Mouse (Mus musculus): ENCODE measurements around the gene Twf1. TPM values are rescaled to one million over a fixed set of nuclear protein-coding genes. Genes with fewer than 3 reads are reported as not detected.
A peak's percentile ranks its signal among the peaks of the same experiment; 100 is the strongest.

Twf1 gene
- polyA plus RNA-seq, 1 experiment from 2014 or later = 89.5 TPM

DNA sequence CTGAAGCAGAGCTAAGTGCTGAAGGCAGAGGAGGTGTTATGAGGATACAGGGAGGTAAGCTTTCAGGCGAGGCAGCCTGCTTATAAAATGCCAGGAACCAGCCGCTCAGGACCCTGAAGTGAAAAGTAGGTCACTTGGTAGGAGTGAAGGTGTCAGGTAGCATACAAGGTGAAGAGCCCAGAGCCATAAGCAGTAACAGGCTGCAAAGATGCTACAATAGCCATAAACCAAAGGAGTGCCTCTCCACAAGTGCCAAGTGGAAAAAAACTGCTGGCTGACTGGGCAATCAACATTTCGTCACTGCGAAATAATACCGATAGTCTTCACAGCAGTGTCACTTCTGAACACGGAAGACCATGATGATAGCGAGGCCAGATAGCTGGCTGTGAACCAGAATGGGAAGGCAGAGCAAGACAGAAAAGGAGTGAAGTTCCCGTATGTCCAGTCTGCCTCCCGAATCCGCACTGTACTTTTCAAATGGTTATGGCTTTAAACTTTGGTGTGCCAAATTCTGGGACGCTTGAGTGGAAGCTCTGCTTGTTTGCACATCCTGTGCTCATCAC, 10.5 kb upstream of the Twf1 start:
- WGBS = 75% methylated on average over 11 of the region's 11 CpGs
- H3K27me3 ChIP-seq = no peaks in the 10 kb centered on the region
- no peaks in the 10 kb centered on the region for H3K4me1 ChIP-seq (replicated peaks)
- no peak overlapping the region for H3K27ac ChIP-seq (replicated peaks)
- H3K36me3 ChIP-seq = no peaks in the 10 kb centered on the region
- no peak overlapping the region for H3K4me2 ChIP-seq
- H3K9me3 ChIP-seq = no peaks in the 10 kb centered on the region
- no peak for ATAC-seq (ENCODE audit: low read depth)
- no peak overlapping the region for H3K4me3 ChIP-seq
- H3K9ac ChIP-seq = no peak overlapping the region

DNA sequence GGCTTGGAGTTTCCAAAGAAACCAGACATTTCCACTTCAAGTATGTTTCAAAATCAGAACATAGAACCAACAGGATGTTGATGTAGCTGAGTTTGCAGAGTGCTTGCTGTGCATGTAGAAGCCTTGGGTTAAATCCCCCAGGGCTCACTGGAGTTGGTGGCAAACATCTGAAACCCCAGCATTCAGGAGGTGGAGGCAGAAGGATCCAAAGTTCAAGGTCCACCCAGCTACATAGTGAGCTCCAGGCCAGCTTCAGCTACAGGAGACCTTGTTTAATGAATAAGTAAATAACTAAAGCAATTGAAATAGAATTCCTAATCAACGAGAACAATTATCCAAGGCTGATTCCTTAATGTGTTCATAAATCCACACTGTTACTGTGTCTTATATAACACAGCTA, 3.9 kb upstream of the Twf1 start:
- Histone ChIP-seq H3K4me2 (no peak overlapping the region), H3K4me1 (replicated peaks) (peaks cover 5% of the 10 kb centered on the region), H3K27me3 (no peaks in the 10 kb centered on the region), H3K36me3 (no peaks in the 10 kb centered on the region), H3K9ac (no peak overlapping the region), H3K27ac (replicated peaks) (no peak overlapping the region), H3K9me3 (no peaks in the 10 kb centered on the region), H3K4me3 (no peak overlapping the region)
- ATAC-seq (ENCODE audit: low read depth) = no peak
- 82% methylated on average over 1 of the region's 1 CpGs for WGBS

DNA sequence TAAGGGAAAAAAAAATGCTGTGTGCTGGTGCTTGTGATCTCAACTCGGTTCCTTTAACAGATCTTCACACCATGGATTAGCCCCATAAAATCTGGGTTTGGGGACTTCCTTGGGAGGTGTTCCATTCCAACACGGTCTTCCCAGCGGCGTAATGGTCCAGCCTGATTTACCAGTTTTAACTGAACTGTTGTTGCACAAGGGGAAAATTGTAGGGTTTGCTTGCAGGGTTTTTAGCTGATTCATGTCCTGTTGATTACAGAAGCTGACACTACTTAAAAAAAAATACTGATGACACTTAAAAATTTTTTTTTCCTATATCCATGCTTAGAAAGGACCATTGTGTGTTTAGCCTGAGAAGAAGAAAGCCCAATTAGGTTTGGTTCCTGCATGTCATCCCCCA, 1.7 kb upstream of the Twf1 start:
- no peak for ATAC-seq (ENCODE audit: low read depth)
- Histone ChIP-seq H3K4me2 (no peak overlapping the region), H3K27me3 (no peaks in the 10 kb centered on the region), H3K4me3 (no peak overlapping the region), H3K4me1 (replicated peaks) (peaks cover 19% of the 10 kb centered on the region), H3K27ac (replicated peaks) (no peak overlapping the region), H3K36me3 (no peaks in the 10 kb centered on the region), H3K9ac (no peak overlapping the region), H3K9me3 (no peaks in the 10 kb centered on the region)
- WGBS = 71% methylated on average over 4 of the region's 4 CpGs

- H3K36me3 ChIP-seq = peaks cover 7% of the 10 kb centered on the region; the same call in 1 of the 2 replicates
- H3K27me3 ChIP-seq = no peaks in the 10 kb centered on the region
- H3K27ac ChIP-seq (replicated peaks) = peak overlapping the region; percentile 39; the same call in 1 of the 2 replicates
- no peaks in the 10 kb centered on the region for H3K9me3 ChIP-seq
- peak; percentile 17 for ATAC-seq (ENCODE audit: low read depth)
- peak overlapping the region; percentile 51 for H3K4me2 ChIP-seq
- WGBS = 13% methylated on average over 8 of the region's 8 CpGs
- H3K9ac ChIP-seq = peak overlapping the region; percentile 63
- peaks cover 19% of the 10 kb centered on the region for H3K4me1 ChIP-seq (replicated peaks)
- H3K4me3 ChIP-seq = peak overlapping the region; percentile 96
These were observed 394 bp upstream of the Twf1 start for GRCm38 (mm10) chr15:94590083-94590482.

GRCm38 (mm10) chr15:94587826-94588715, 1.6 kb downstream of the Twf1 start:
- H3K27me3 ChIP-seq = no peaks in the 10 kb centered on the region
- no peaks in the 10 kb centered on the region for H3K9me3 ChIP-seq
- H3K4me2 ChIP-seq = peak overlapping the region; percentile 78
- peak overlapping the region; percentile 96 for H3K4me3 ChIP-seq
- H3K36me3 ChIP-seq = peaks cover 27% of the 10 kb centered on the region
- no peak for ATAC-seq (ENCODE audit: low read depth)
- H3K27ac ChIP-seq (replicated peaks) = no peak overlapping the region
- H3K4me1 ChIP-seq (replicated peaks) = peaks cover 19% of the 10 kb centered on the region
- 85% methylated on average over 9 of the region's 9 CpGs for WGBS
- peak overlapping the region; percentile 94; the same call in 1 of the 2 replicates for H3K9ac ChIP-seq

GRCm38 (mm10) chr15:94584738-94585137, 5.0 kb downstream of the Twf1 start:
- Histone ChIP-seq H3K4me1 (replicated peaks) (peaks cover 22% of the 10 kb centered on the region), H3K36me3 (peaks cover 58% of the 10 kb centered on the region), H3K4me3 (no peak overlapping the region), H3K4me2 (no peak overlapping the region), H3K27ac (replicated peaks) (no peak overlapping the region), H3K27me3 (no peaks in the 10 kb centered on the region), H3K9me3 (no peaks in the 10 kb centered on the region), H3K9ac (no peak overlapping the region)
- WGBS = 78% methylated on average over 4 of the region's 4 CpGs
- ATAC-seq (ENCODE audit: low read depth) = no peak

DNA sequence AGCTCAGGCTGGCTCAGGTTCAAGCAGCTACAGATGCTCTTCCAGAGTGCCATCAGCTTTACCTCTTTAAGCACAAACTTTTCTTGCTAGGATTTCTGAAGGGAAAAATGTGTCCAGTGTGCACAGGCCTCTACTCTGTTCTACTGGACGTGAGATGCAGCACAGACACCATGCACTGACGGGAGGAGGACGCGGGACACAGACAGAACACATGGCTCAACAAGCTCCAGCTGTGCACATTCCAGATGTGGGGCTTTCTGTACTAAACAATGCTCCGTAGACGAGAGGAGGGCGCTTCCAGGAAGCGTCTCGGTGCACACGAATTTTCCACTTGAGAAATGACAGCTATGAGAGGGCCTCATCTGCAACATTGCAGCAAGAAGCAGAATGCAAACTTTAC, 6.5 kb downstream of the Twf1 start:
- no peak overlapping the region for H3K4me2 ChIP-seq
- no peaks in the 10 kb centered on the region for H3K9me3 ChIP-seq
- WGBS = 88% methylated on average over 10 of the region's 10 CpGs
- H3K4me1 ChIP-seq (replicated peaks) = peaks cover 13% of the 10 kb centered on the region
- no peak overlapping the region for H3K27ac ChIP-seq (replicated peaks)
- ATAC-seq (ENCODE audit: low read depth) = no peak
- H3K4me3 ChIP-seq = no peak overlapping the region
- H3K36me3 ChIP-seq = peaks cover 72% of the 10 kb centered on the region
- H3K27me3 ChIP-seq = no peaks in the 10 kb centered on the region
- no peak overlapping the region for H3K9ac ChIP-seq

- no peak for ATAC-seq (ENCODE audit: low read depth)
- Histone ChIP-seq H3K27me3 (no peaks in the 10 kb centered on the region), H3K27ac (replicated peaks) (no peak overlapping the region), H3K4me1 (replicated peaks) (peaks cover 7% of the 10 kb centered on the region), H3K4me3 (no peak overlapping the region), H3K9ac (no peak overlapping the region), H3K4me2 (no peak overlapping the region), H3K9me3 (no peaks in the 10 kb centered on the region), H3K36me3 (peaks cover 74% of the 10 kb centered on the region)
- 16% methylated on average over 7 of the region's 7 CpGs for WGBS
These were observed 7.6 kb downstream of the Twf1 start for GRCm38 (mm10) chr15:94582000-94582593.

DNA sequence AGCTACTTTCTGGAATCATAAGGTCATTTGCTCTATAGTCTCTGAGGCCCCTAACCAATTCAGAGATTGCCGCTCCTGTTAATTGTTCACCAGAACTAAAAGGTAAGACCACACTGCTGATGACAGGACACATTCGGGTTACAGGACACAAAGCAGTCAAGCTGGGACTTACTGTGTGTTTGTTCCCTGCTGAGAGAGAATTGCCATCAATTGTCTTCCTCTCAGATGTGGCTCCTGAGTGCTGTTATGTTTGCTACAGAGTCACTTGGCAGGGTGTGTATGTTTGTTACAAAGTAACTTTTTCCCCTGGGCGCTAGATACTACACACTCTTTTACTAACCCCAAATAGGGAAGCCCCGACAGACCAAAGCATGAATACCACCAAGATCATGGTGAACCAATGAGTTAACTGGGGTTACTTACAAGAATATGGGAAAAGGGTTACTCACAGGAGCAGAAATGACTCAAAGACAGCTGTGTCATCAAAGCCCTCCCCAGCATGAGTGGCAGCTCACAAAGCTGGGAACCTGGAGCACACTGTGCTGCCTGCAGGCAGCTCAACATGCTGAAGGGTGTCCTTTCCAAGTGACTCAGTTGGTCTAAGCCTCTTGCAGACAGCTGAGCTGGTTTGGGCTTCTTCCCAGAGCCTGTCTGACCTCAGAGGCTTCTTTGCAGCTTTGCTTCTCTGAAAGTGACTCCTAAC, 15.0 kb downstream of the Twf1 start:
- Histone ChIP-seq H3K27ac (replicated peaks) (no peak overlapping the region), H3K4me2 (no peak overlapping the region), H3K36me3 (peaks cover 16% of the 10 kb centered on the region), H3K9ac (no peak overlapping the region), H3K9me3 (no peaks in the 10 kb centered on the region), H3K4me3 (no peak overlapping the region), H3K27me3 (no peaks in the 10 kb centered on the region), H3K4me1 (replicated peaks) (no peaks in the 10 kb centered on the region)
- no peak for ATAC-seq (ENCODE audit: low read depth)
- WGBS = 35% methylated on average over 4 of the region's 4 CpGs

DNA sequence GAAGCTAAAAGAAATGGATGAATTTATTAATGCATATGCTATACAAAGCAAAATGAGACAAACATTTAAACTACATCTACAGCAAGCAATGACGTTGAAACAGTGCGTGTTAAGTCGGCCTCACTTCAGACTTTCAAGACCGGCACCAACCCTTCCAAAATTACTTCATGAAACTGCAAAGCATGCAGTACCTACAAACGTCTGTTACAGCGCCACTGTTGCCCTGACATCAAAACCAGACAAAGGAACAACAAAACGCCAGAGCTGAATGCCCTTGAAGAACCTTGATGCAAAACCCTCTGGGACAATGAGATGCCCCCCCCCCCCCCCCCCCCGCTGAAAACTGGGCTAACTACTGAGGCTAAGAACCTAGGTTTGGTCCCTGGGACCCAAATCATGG, 16.9 kb downstream of the Twf1 start:
- Histone ChIP-seq H3K27ac (replicated peaks) (no peak overlapping the region), H3K9me3 (no peaks in the 10 kb centered on the region), H3K4me2 (no peak overlapping the region), H3K9ac (no peak overlapping the region), H3K36me3 (no peaks in the 10 kb centered on the region), H3K4me1 (replicated peaks) (no peaks in the 10 kb centered on the region), H3K27me3 (no peaks in the 10 kb centered on the region), H3K4me3 (no peak overlapping the region)
- no peak for ATAC-seq (ENCODE audit: low read depth)
- WGBS = 79% methylated on average over 7 of the region's 8 CpGs

- no peaks in the 10 kb centered on the region for H3K27me3 ChIP-seq
- no peak overlapping the region for H3K27ac ChIP-seq (replicated peaks)
- H3K9ac ChIP-seq = no peak overlapping the region
- H3K36me3 ChIP-seq = no peaks in the 10 kb centered on the region
- H3K4me3 ChIP-seq = no peak overlapping the region
- ATAC-seq (ENCODE audit: low read depth) = no peak
- WGBS = 87% methylated on average over 4 of the region's 4 CpGs
- H3K4me1 ChIP-seq (replicated peaks) = no peaks in the 10 kb centered on the region
- H3K9me3 ChIP-seq = no peaks in the 10 kb centered on the region
- no peak overlapping the region for H3K4me2 ChIP-seq
These were observed 18.2 kb downstream of the Twf1 start for GRCm38 (mm10) chr15:94571501-94571900.

All from neural tube, embryonic 13.5 days (tissue).